Mouse (Mus musculus) liver, adult 2 months (tissue): ENCODE data around the gene Arhgap42.

ENCODE experiments used
- CTCF ChIP-seq: fragments of 200-500 bp; IDR thresholded peaks from 2 replicates; pipeline ENCODE4 v1.5.1; 2011; ENCODE audit warnings: low read depth, low read length, control low read depth
- POLR2A ChIP-seq: fragments of 200-500 bp; IDR thresholded peaks from 2 replicates; pipeline ENCODE4 v1.6.1; 2011; ENCODE audit warnings: low read length, control low read depth; ENCODE audit not compliant: insufficient read depth; ENCODE audit errors: extremely low read depth

- no peak for TF ChIP-seq POLR2A
- TF ChIP-seq CTCF, result no peak
These were observed 38.0 kb downstream of the Arhgap42 start for GRCm38 (mm10) chr9:9200827-9201388.
